Mouse (Mus musculus) cerebellum, adult 2 months (tissue): Measurements from ENCODE around the gene Ripor1. TPM values are rescaled to one million over a fixed set of nuclear protein-coding genes. Genes with fewer than 3 reads are reported as not detected.

Experiments
- DNase-seq, 2 experiments: peaks; one replicate each; pipeline ENCODE4 v3.0.0; 2021
- H3K27ac ChIP-seq: fragments of 200-500 bp; 2 replicates; pipeline ENCODE4 v1.5.1; 2012; ENCODE audit warnings: low read length, control low read depth, inconsistent platforms; ENCODE audit not compliant: insufficient read depth
- H3K27me3 ChIP-seq: fragments of 200-500 bp; 2 replicates; pipeline ENCODE4 v1.6.1; 2012; ENCODE audit warnings: inconsistent platforms, mild to moderate bottlenecking, low read length, moderate library complexity; ENCODE audit not compliant: control insufficient read depth, insufficient read depth
- H3K4me1 ChIP-seq: fragments of 200-500 bp; 2 replicates; pipeline ENCODE4 v1.6.1; 2011; ENCODE audit warnings: low read length; ENCODE audit not compliant: control insufficient read depth, insufficient read depth
- H3K4me3 ChIP-seq: fragments of 200-500 bp; replicated peaks from 2 replicates; pipeline ENCODE3; 2011; ENCODE audit warnings: mild to moderate bottlenecking, low read depth, low read length, control low read depth; ENCODE audit not compliant: insufficient read depth
- CTCF ChIP-seq: fragments of 200-500 bp; IDR thresholded peaks from 2 replicates; pipeline ENCODE4 v1.5.1; 2011; ENCODE audit warnings: low read depth, mild to moderate bottlenecking, control low read depth, low read length, moderate library complexity, borderline replicate concordance; ENCODE audit not compliant: insufficient read depth
- POLR2A ChIP-seq: fragments of 200-500 bp; IDR thresholded peaks from 2 replicates; pipeline ENCODE4 v1.6.1; 2011; ENCODE audit warnings: low read length, control low read depth, borderline replicate concordance; ENCODE audit not compliant: insufficient read depth
- WGBS: fragments of 180-500 bp; shearing (Covaris S2); methylation state at CpG from one replicate; pipeline ENCODE4 v1.1.7; 2018; 5-methylcytosine and 5-hydroxymethylcytosine counted together
- polyA plus RNA-seq: library from polyadenylated mRNA; depleted of rRNA; stranded (reverse); fragments of >200 nt; gene quantifications from 2 replicates; pipeline ENCODE4 v1.2.3, GENCODE M21; 2012

Ripor1 gene
- polyA plus RNA-seq, 1 experiment = 33.4 TPM

GRCm38 (mm10) chr8:105636963-105637510, 32.0 kb downstream of the Ripor1 start, which contains the start of gene Agrp:
Gene Agrp, minus strand, starts transcription at chr8:105637393.
- H3K27me3 ChIP-seq = no peaks in the 10 kb centered on the region
- DNase-seq = peak in 1 of 2 experiments; percentile 62
- 1% methylated on average over 63 of the region's 63 CpGs for WGBS

GRCm38 (mm10) chr8:105637601-105638041, 32.6 kb downstream of the Ripor1 start:
- no peak for TF ChIP-seq POLR2A
- no peak for TF ChIP-seq CTCF
- Histone ChIP-seq H3K27me3 (no peaks in the 10 kb centered on the region), H3K27ac (peak overlapping the region; percentile 91), H3K4me1 (peaks cover 6% of the 10 kb centered on the region), H3K4me3 (peak overlapping the region; percentile 93)
- DNase-seq = no peak
- WGBS = under 1% methylated on average over 11 of the region's 11 CpGs

More at GRCm38 (mm10) chr8:105636963-105637510, 32.0 kb downstream of the Ripor1 start, which contains the start of gene Agrp:
- Histone ChIP-seq H3K4me3 (peak within 1 kb of the TSS; percentile 93), H3K4me1 (peaks cover 6% of the 10 kb centered on the region), H3K27ac (peak within 1 kb of the TSS; percentile 98)
- TF ChIP-seq CTCF (no peak), POLR2A (no peak)

GRCm38 (mm10) chr8:105638510-105638909, 33.5 kb downstream of the Ripor1 start:
- 50% methylated on average over 4 of the region's 4 CpGs for WGBS
- no peaks in the 10 kb centered on the region for H3K27me3 ChIP-seq
- H3K4me3 ChIP-seq = peak overlapping the region; percentile 11
- no peak for TF ChIP-seq POLR2A
- no peak for TF ChIP-seq CTCF
- H3K4me1 ChIP-seq = peaks cover 6% of the 10 kb centered on the region
- no peak for DNase-seq
- no peak overlapping the region for H3K27ac ChIP-seq

GRCm38 (mm10) chr8:105639835-105640234, 34.8 kb downstream of the Ripor1 start:
- H3K27me3 ChIP-seq = no peaks in the 10 kb centered on the region
- no peak overlapping the region for H3K4me3 ChIP-seq
- TF ChIP-seq CTCF (no peak), POLR2A (no peak)
- no peak for DNase-seq
- peaks cover 9% of the 10 kb centered on the region for H3K4me1 ChIP-seq
- 18% methylated on average over 1 of the region's 1 CpGs for WGBS
- no peak overlapping the region; the same call in 1 of the 2 replicates for H3K27ac ChIP-seq

GRCm38 (mm10) chr8:105640511-105640910, 35.5 kb downstream of the Ripor1 start:
- Histone ChIP-seq H3K27me3 (no peaks in the 10 kb centered on the region), H3K4me1 (peaks cover 11% of the 10 kb centered on the region), H3K4me3 (no peak overlapping the region), H3K27ac (no peak overlapping the region)
- WGBS = 14% methylated on average over 2 of the region's 2 CpGs
- no peak for DNase-seq
- TF ChIP-seq POLR2A (no peak), CTCF (no peak)

GRCm38 (mm10) chr8:105645205-105645604, 40.1 kb downstream of the Ripor1 start:
- Histone ChIP-seq H3K4me1 (peaks cover 6% of the 10 kb centered on the region; the same call in 1 of the 2 replicates), H3K27me3 (no peaks in the 10 kb centered on the region), H3K27ac (no peak overlapping the region), H3K4me3 (no peak overlapping the region)
- 96% methylated on average over 1 of the region's 1 CpGs for WGBS
- DNase-seq = no peak
- TF ChIP-seq POLR2A (no peak), CTCF (no peak)

GRCm38 (mm10) chr8:105648929-105649328, 43.9 kb downstream of the Ripor1 start:
- DNase-seq = no peak
- peaks cover 2% of the 10 kb centered on the region; the same call in 1 of the 2 replicates for H3K4me1 ChIP-seq
- no peak overlapping the region for H3K27ac ChIP-seq
- WGBS = 81% methylated on average over 1 of the region's 1 CpGs
- TF ChIP-seq CTCF = no peak
- TF ChIP-seq POLR2A = no peak
- H3K4me3 ChIP-seq = no peak overlapping the region
- H3K27me3 ChIP-seq = no peaks in the 10 kb centered on the region

GRCm38 (mm10) chr8:105657641-105658040, 52.6 kb downstream of the Ripor1 start:
- H3K27me3 ChIP-seq = no peaks in the 10 kb centered on the region
- no peak overlapping the region for H3K27ac ChIP-seq
- TF ChIP-seq CTCF (no peak), POLR2A (no peak)
- no peak for DNase-seq
- no peak overlapping the region for H3K4me3 ChIP-seq
- H3K4me1 ChIP-seq = no peaks in the 10 kb centered on the region
